ENCODE assay signal across 21 mouse cellular contexts in the genomic region with DNA sequence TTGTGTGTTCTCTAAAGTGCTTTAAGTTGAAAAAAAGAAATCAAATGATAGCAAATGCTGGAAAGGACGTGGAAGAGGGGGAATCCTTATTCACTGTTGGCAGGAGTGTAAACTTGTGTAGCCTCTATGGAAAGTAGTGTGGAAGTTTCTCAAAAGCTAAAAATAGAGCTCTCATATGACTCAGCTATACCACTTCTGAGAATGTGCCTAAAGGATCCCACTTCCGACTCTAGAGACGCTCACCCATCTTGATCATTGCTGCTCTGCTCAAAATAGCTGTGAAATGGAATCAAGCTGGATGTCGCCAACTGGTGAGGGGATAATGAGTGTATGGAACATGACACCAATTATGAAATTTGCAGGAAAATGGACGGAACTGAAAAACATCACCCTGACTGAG. TPM values are rescaled to one million over a fixed set of nuclear protein-coding genes. Genes with fewer than 3 reads are reported as not detected.
DNase-seq lines count a peak whose midpoint lies in the region; ATAC-seq and TF ChIP-seq lines count a peak whose summit lies in the region.
"Had no signal": no experiment of that assay in that cellular context is flagged by ENCODE, and none has a peak within 500 bp of the region (broad histone marks: within the 10 kb centered on the region; RNA-seq: fewer than 3 reads in every experiment).

No protein-coding gene starts in this region.

- no peaks in the 10 kb centered on the region for H3K27me3 ChIP-seq in heart, embryonic 14.5 days (ENCODE audit: control insufficient read depth, insufficient read depth, low read length)
- peaks cover 10% of the 10 kb centered on the region; the same call in 1 of the 2 replicates for H3K27me3 ChIP-seq in liver, embryonic 12.5 days (replicated peaks)
- H3K27me3 ChIP-seq: CH12.LX; embryonic facial prominence, embryonic 12.5 days; forebrain, embryonic 15.5 days; hindbrain, embryonic 13.5 days had no signal

- no peaks in the 10 kb centered on the region for H3K36me3 ChIP-seq in heart, embryonic 14.5 days (ENCODE audit: control insufficient read depth, insufficient read depth, low read length)
- no peaks in the 10 kb centered on the region for H3K36me3 ChIP-seq in liver, embryonic 12.5 days
- H3K36me3 ChIP-seq: embryonic facial prominence, embryonic 12.5 days had no signal

- no peak overlapping the region; the same call in 1 of the 2 replicates for H3K4me2 ChIP-seq in heart, embryonic 14.5 days (ENCODE audit: low read length)
- H3K4me2 ChIP-seq in liver, embryonic 12.5 days, result no peak overlapping the region
- H3K4me2 ChIP-seq: embryonic facial prominence, embryonic 12.5 days; forebrain, embryonic 15.5 days; hindbrain, embryonic 13.5 days had no signal

- H3K9me3 ChIP-seq in heart, embryonic 14.5 days (ENCODE audit: control insufficient read depth, low read length), result peaks cover 6% of the 10 kb centered on the region; the same call in 1 of the 2 replicates
- H3K9me3 ChIP-seq in liver, embryonic 12.5 days (replicated peaks), result no peaks in the 10 kb centered on the region

- no peak for DNase-seq in gastrocnemius, adult 2 months
- DNase-seq in gastrocnemius, postnatal 10 days, result no peak
- DNase-seq in heart, postnatal 25 days (ENCODE audit: low spot score), result no peak
- peak; percentile 24 for DNase-seq in right cerebral cortex, adult 18-20 months
- no peak for DNase-seq in right cerebral cortex, adult 2 months (ENCODE audit: low spot score in 2 of 2)
- DNase-seq in left cerebral cortex, postnatal 36 days (ENCODE audit: low spot score in 2 of 2), result no peak
- DNase-seq: adrenal gland, adult 2 months; adrenal gland, postnatal 36 days; cerebellum, adult 11 months; cerebellum, adult 9-10 months; cerebellum, postnatal 25 days; gastrocnemius, postnatal 36 days; heart, adult 18-20 months; kidney, adult 18-20 months had no signal

- 30% methylated on average over 5 of the region's 5 CpGs for WGBS in heart, embryonic 14.5 days
- WGBS in liver, embryonic 12.5 days (ENCODE audit: insufficient replicate concordance), result 69% methylated on average over 5 of the region's 5 CpGs

- no peak overlapping the region for H3K4me3 ChIP-seq in gastrocnemius, adult 2 months
- H3K4me3 ChIP-seq in heart, embryonic 14.5 days (ENCODE audit: control insufficient read depth in 1 of 2, insufficient read depth in 1 of 2, low read depth in 1 of 2, low read length in 2 of 2), result no peak overlapping the region
- no peak overlapping the region for H3K4me3 ChIP-seq in liver, embryonic 12.5 days
- H3K4me3 ChIP-seq: embryonic facial prominence, embryonic 12.5 days; forebrain, embryonic 15.5 days; hindbrain, embryonic 13.5 days had no signal

- peak overlapping the region; percentile 56; the same call in 1 of the 2 replicates for H3K27ac ChIP-seq in gastrocnemius, adult 2 months
- peak overlapping the region; percentile 47 to 64; a peak in 3 of 4 replicates for H3K27ac ChIP-seq in heart, embryonic 14.5 days (replicated peaks in 1 of 2; ENCODE audit: control insufficient read depth in 1 of 2, insufficient read depth in 1 of 2, low read depth in 2 of 2, low read length in 2 of 2)
- no peak overlapping the region for H3K27ac ChIP-seq in liver, embryonic 12.5 days
- H3K27ac ChIP-seq: embryonic facial prominence, embryonic 12.5 days; forebrain, embryonic 15.5 days; hindbrain, embryonic 13.5 days; hindbrain, postnatal 0 days had no signal

- no peak overlapping the region for H3K9ac ChIP-seq in heart, embryonic 14.5 days (ENCODE audit: low read length)
- H3K9ac ChIP-seq in liver, embryonic 12.5 days, result no peak overlapping the region
- H3K9ac ChIP-seq: embryonic facial prominence, embryonic 12.5 days; forebrain, embryonic 15.5 days; hindbrain, embryonic 13.5 days had no signal

- no peak for TF ChIP-seq CTCF in gastrocnemius, adult 2 months (IDR thresholded peaks at IDR 0.05)

- intact Hi-C loops in gastrocnemius, adult 2 months (cut with DNase I), result no loop called here
- intact Hi-C loops in heart, postnatal 25 days (cut with DNase I), result no loop called here
- intact Hi-C loops in left cerebral cortex, postnatal 36 days (cut with DNase I), result no loop called here

- peaks cover 17 to 40% of the 10 kb centered on the region in 2 experiments for H3K4me1 ChIP-seq in heart, embryonic 14.5 days (ENCODE audit: control insufficient read depth in 2 of 2, insufficient read depth in 2 of 2, low read length in 2 of 2)
- H3K4me1 ChIP-seq in liver, embryonic 12.5 days, result no peaks in the 10 kb centered on the region
- H3K4me1 ChIP-seq: embryonic facial prominence, embryonic 12.5 days had no signal

- no peak for ATAC-seq in heart, embryonic 14.5 days (ENCODE audit: insufficient number of reproducible peaks, insufficient read depth, low FRiP score, low read depth)
- no peak for ATAC-seq in liver, embryonic 12.5 days
- ATAC-seq: forebrain, embryonic 15.5 days; hindbrain, postnatal 0 days had no signal

RNA-seq across cellular contexts. Expression of a gene that starts 7.1 kb away (rescaled TPM):
- 10 to 100 TPM; 20.7 to 28.3 TPM for total RNA-seq in gastrocnemius, adult 2 months (2021)
- total RNA-seq in gastrocnemius, postnatal 10 days (2021), result 10 to 100 TPM; 27.5 to 34.9 TPM
- polyA plus RNA-seq in heart, embryonic 14.5 days (2014; fragmentation: Nextera tagmentation; extraction: Ambion mirVana), result 22.9 and 23.2 TPM in 2 replicates
- total RNA-seq in heart, postnatal 25 days (2021), result 10 to 100 TPM; 27.5 to 29.8 TPM
- 3.9 and 4.2 TPM in 2 replicates for polyA plus RNA-seq in liver, embryonic 12.5 days (2016; fragmentation: Nextera tagmentation; extraction: Ambion mirVana)
- 10 to 100 TPM; 46.9 to 47.0 TPM for total RNA-seq in left cerebral cortex, postnatal 36 days (2021)
- total RNA-seq: CH12.LX had no signal
